Mouse (Mus musculus) liver, adult 2 months (tissue): ENCODE measurements around the gene Sumo3.

Experiments
- CTCF ChIP-seq: fragments of 200-500 bp; IDR thresholded peaks from 2 replicates; pipeline ENCODE4 v1.5.1; 2011; ENCODE audit warnings: low read depth, low read length, control low read depth
- POLR2A ChIP-seq: fragments of 200-500 bp; IDR thresholded peaks from 2 replicates; pipeline ENCODE4 v1.6.1; 2011; ENCODE audit warnings: low read length, control low read depth; ENCODE audit not compliant: insufficient read depth; ENCODE audit errors: extremely low read depth

DNA sequence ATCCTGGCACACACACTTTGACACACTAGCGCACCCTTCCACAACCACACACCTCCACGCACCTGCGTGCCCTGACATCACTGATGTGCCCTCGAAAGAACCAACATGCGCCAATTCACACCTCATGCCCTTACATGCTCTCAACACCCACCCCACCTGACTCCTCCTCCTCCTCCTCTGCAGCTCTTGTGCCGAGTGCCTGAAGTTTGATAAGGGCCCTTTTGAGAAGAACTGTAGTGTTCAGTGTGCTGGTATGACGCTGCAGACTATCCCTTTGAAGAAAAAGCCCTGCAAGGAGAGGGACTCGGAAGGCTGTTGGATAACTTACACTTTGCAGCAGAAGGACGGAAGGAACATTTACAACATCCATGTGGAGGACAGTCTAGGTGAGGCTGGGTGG is 45.1 kb upstream of the Sumo3 start:
- no peak for TF ChIP-seq CTCF
- TF ChIP-seq POLR2A, result no peak
